Mouse (Mus musculus): ENCODE results near the gene Atxn7l1. TPM values are rescaled to one million over a fixed set of nuclear protein-coding genes. Genes with fewer than 3 reads are reported as not detected.

Atxn7l1 gene
- polyA plus RNA-seq, 1 experiment from 2014 or later: 11.8 TPM

GRCm38 (mm10) chr12:33405398-33406026, 258.0 kb downstream of the Atxn7l1 start:
- Histone ChIP-seq H3K36me3 (no peaks in the 10 kb centered on the region), H3K4me1 (peaks cover 16% of the 10 kb centered on the region; the same call in 1 of the 2 replicates), H3K4me2 (no peak overlapping the region), H3K27me3 (no peaks in the 10 kb centered on the region), H3K27ac (peak overlapping the region; percentile 71), H3K4me3 (no peak overlapping the region), H3K9ac (no peak overlapping the region), H3K9me3 (no peaks in the 10 kb centered on the region)
- 15% methylated on average over 6 of the region's 6 CpGs for WGBS
- peak; percentile 91 for ATAC-seq (ENCODE audit: borderline replicate concordance, extremely low read depth, low FRiP score, low TSS enrichment)

DNA sequence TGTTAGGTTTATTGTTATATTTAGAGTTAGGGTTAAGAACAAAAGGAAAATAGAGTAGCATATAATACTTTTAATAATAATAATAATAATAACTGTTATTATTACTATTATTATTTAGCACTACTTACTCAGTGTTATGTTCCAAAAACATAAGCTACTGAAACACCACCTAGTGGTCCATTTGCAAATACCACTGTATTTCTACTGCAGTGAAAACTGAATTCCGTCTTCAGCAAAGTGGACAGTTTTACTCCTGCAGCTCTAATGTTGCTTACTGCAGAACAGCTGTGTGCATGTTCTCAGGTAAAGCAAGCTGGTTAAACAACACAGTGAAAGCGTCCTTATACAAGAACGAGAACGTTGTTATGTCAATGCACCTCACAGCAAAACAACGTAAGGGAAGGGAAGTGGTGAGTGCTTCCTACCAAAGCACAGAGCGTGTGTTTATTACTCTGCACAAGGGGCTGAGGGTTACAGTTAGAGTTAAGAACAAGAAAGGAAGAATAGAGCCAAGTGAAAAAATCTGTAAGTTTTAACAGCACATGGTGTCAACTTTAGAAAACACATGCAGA, 264.2 kb downstream of the Atxn7l1 start:
- Histone ChIP-seq H3K9me3 (no peaks in the 10 kb centered on the region), H3K4me2 (no peak overlapping the region), H3K27ac (no peak overlapping the region), H3K4me3 (no peak overlapping the region), H3K36me3 (no peaks in the 10 kb centered on the region), H3K9ac (no peak overlapping the region), H3K4me1 (no peaks in the 10 kb centered on the region), H3K27me3 (no peaks in the 10 kb centered on the region)
- 46% methylated on average over 6 of the region's 6 CpGs for WGBS
- ATAC-seq (ENCODE audit: borderline replicate concordance, extremely low read depth, low FRiP score, low TSS enrichment): no peak

Other genes with a start within 250 kb of the Atxn7l1 start
- gene Sypl, start 193.8 kb upstream of the Atxn7l1 start, polyA plus RNA-seq (2015; fragmentation: Nextera tagmentation; extraction: Ambion mirVana): 156 and 164 TPM in 2 replicates
- 0.39 and 0.44 TPM in 2 replicates for gene Cdhr3, start 54.8 kb upstream of the Atxn7l1 start, polyA plus RNA-seq (2015; fragmentation: Nextera tagmentation; extraction: Ambion mirVana)
- 2.2 and 2.6 TPM in 2 replicates for gene Efcab10, start 247.2 kb downstream of the Atxn7l1 start, polyA plus RNA-seq (2015; fragmentation: Nextera tagmentation; extraction: Ambion mirVana)